Mouse (Mus musculus): ENCODE measurements around the gene Slc35f6. TPM values are rescaled to one million over a fixed set of nuclear protein-coding genes. Genes with fewer than 3 reads are reported as not detected.
A peak's percentile ranks its signal among the peaks of the same experiment; 100 is the strongest.

Slc35f6 gene
- total RNA-seq, 1 experiment = 40.0 TPM

- in situ Hi-C loops (cut with MboI; ENCODE audit: low sequenced_read_pairs in 2 of 2, unreplicated experiment in 2 of 2) = no loop called here
- H3K36me3 ChIP-seq (ENCODE audit: control insufficient read depth, insufficient read depth, low read length, poor library complexity, severe bottlenecking) = no peaks in the 10 kb centered on the region
- TF ChIP-seq ZNF384 (IDR thresholded peaks at IDR 0.05; ENCODE audit: low read depth, low read length) (no peak), ZC3H11A (IDR thresholded peaks at IDR 0.05; ENCODE audit: borderline replicate concordance, low read depth, low read length) (no peak), HCFC1 (IDR thresholded peaks at IDR 0.05; ENCODE audit: borderline replicate concordance, insufficient read depth, low read length) (no peak), CHD2 (IDR thresholded peaks at IDR 0.05; ENCODE audit: low read depth, low read length) (no peak), MAFK (IDR thresholded peaks at IDR 0.05; ENCODE audit: insufficient read depth, low read depth, low read length) (no peak)
- no peak overlapping the region for H3K27ac ChIP-seq (ENCODE audit: insufficient read depth, low read depth, low read length, poor library complexity, severe bottlenecking)
- H3K4me1 ChIP-seq (ENCODE audit: control insufficient read depth in 2 of 2, insufficient read depth in 2 of 2, low read length in 2 of 2, poor library complexity in 1 of 2) = peaks cover 10 to 25% of the 10 kb centered on the region in 2 experiments
- no peak for DNase-seq (ENCODE audit: low read depth, low spot score)
- H3K4me3 ChIP-seq (ENCODE audit: insufficient read depth in 1 of 2, low read depth in 1 of 2, low read length in 2 of 2, poor library complexity in 1 of 2, severe bottlenecking in 1 of 2) = no peak overlapping the region
- no peaks in the 10 kb centered on the region for H3K9me3 ChIP-seq (ENCODE audit: control insufficient read depth, insufficient read depth, low read depth, low read length)
- no peak overlapping the region for H3K9ac ChIP-seq (ENCODE audit: insufficient read depth, low read depth, low read length, poor library complexity, severe bottlenecking)
These were observed 37.7 kb upstream of the Slc35f6 start for GRCm38 (mm10) chr5:30609918-30610645.

DNA sequence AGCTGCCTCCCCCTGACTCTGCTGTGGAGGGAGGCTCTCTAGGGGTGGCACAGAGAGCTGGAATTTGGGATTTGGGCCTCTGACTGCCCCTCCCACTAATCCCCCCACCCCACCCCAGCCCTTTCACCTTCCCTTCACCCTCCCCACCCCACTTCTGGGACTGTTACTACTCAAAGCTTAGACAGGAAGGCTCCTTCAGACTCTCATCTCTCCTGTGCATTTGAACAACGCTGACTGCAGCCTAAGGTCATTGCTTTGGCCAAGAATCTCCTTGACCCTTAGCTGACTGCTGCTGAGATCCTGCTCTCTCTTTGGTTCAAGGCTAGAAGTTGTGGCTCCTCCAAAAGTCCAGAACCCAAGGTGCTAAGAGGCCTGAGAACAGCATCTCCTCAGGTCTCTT lies 36.6 kb upstream of the Slc35f6 start:
- no peak for DNase-seq (ENCODE audit: low read depth, low spot score)
- H3K9ac ChIP-seq (ENCODE audit: insufficient read depth, low read depth, low read length, poor library complexity, severe bottlenecking) = no peak overlapping the region
- H3K4me1 ChIP-seq (ENCODE audit: control insufficient read depth in 2 of 2, insufficient read depth in 2 of 2, low read length in 2 of 2, poor library complexity in 1 of 2) = peaks cover 10 to 31% of the 10 kb centered on the region in 2 experiments
- in situ Hi-C loops (cut with MboI; ENCODE audit: low sequenced_read_pairs in 2 of 2, unreplicated experiment in 2 of 2) = no loop called here
- H3K36me3 ChIP-seq (ENCODE audit: control insufficient read depth, insufficient read depth, low read length, poor library complexity, severe bottlenecking) = no peaks in the 10 kb centered on the region
- H3K27ac ChIP-seq (ENCODE audit: insufficient read depth, low read depth, low read length, poor library complexity, severe bottlenecking) = peak overlapping the region; percentile 15; the same call in 1 of the 2 replicates
- no peak for TF ChIP-seq HCFC1 (IDR thresholded peaks at IDR 0.05; ENCODE audit: borderline replicate concordance, insufficient read depth, low read length)
- TF ChIP-seq ZC3H11A (IDR thresholded peaks at IDR 0.05; ENCODE audit: borderline replicate concordance, low read depth, low read length) = no peak
- no peak for TF ChIP-seq CHD2 (IDR thresholded peaks at IDR 0.05; ENCODE audit: low read depth, low read length)
- TF ChIP-seq MAFK (IDR thresholded peaks at IDR 0.05; ENCODE audit: insufficient read depth, low read depth, low read length) = no peak
- TF ChIP-seq ZNF384 (IDR thresholded peaks at IDR 0.05; ENCODE audit: low read depth, low read length) = no peak
- no peak overlapping the region for H3K4me3 ChIP-seq (ENCODE audit: insufficient read depth in 1 of 2, low read depth in 1 of 2, low read length in 2 of 2, poor library complexity in 1 of 2, severe bottlenecking in 1 of 2)
- no peaks in the 10 kb centered on the region for H3K9me3 ChIP-seq (ENCODE audit: control insufficient read depth, insufficient read depth, low read depth, low read length)

DNA sequence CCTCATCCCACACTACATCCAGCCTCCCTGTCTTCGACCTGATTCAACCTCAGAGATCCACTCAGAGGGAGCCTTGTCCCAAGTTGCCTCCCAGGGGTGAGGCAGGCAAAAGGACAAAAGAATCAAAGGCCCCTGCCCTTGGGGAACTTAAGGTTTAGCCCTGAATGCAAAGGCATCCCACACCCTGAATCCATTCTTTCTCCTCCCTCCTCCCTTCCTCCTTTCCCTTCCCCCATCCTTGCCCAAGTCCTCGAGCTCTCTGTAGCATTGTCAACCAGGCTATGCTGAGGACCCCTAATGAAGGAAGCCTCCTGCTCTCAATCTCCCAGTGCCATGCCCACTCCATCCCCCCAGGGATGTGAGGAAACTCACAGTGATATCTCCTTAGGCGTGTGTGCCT lies 36.0 kb upstream of the Slc35f6 start:
- no peak overlapping the region for H3K9ac ChIP-seq (ENCODE audit: insufficient read depth, low read depth, low read length, poor library complexity, severe bottlenecking)
- H3K36me3 ChIP-seq (ENCODE audit: control insufficient read depth, insufficient read depth, low read length, poor library complexity, severe bottlenecking) = no peaks in the 10 kb centered on the region
- no peak overlapping the region for H3K4me3 ChIP-seq (ENCODE audit: insufficient read depth in 1 of 2, low read depth in 1 of 2, low read length in 2 of 2, poor library complexity in 1 of 2, severe bottlenecking in 1 of 2)
- H3K27ac ChIP-seq (ENCODE audit: insufficient read depth, low read depth, low read length, poor library complexity, severe bottlenecking) = peak overlapping the region; percentile 15; the same call in 1 of the 2 replicates
- peaks cover 10 to 33% of the 10 kb centered on the region in 2 experiments for H3K4me1 ChIP-seq (ENCODE audit: control insufficient read depth in 2 of 2, insufficient read depth in 2 of 2, low read length in 2 of 2, poor library complexity in 1 of 2)
- no peaks in the 10 kb centered on the region for H3K9me3 ChIP-seq (ENCODE audit: control insufficient read depth, insufficient read depth, low read depth, low read length)
- in situ Hi-C loops (cut with MboI; ENCODE audit: low sequenced_read_pairs in 2 of 2, unreplicated experiment in 2 of 2) = no loop called here
- DNase-seq (ENCODE audit: low read depth, low spot score) = peak; percentile 69
- TF ChIP-seq HCFC1 (IDR thresholded peaks at IDR 0.05; ENCODE audit: borderline replicate concordance, insufficient read depth, low read length) (no peak), ZC3H11A (IDR thresholded peaks at IDR 0.05; ENCODE audit: borderline replicate concordance, low read depth, low read length) (no peak), ZNF384 (IDR thresholded peaks at IDR 0.05; ENCODE audit: low read depth, low read length) (no peak), MAFK (IDR thresholded peaks at IDR 0.05; ENCODE audit: insufficient read depth, low read depth, low read length) (no peak)

- Histone ChIP-seq H3K27ac (ENCODE audit: insufficient read depth, low read depth, low read length, poor library complexity, severe bottlenecking) (no peak overlapping the region), H3K9me3 (ENCODE audit: control insufficient read depth, insufficient read depth, low read depth, low read length) (no peaks in the 10 kb centered on the region), H3K36me3 (ENCODE audit: control insufficient read depth, insufficient read depth, low read length, poor library complexity, severe bottlenecking) (no peaks in the 10 kb centered on the region), H3K9ac (ENCODE audit: insufficient read depth, low read depth, low read length, poor library complexity, severe bottlenecking) (no peak overlapping the region), H3K4me3 (ENCODE audit: insufficient read depth in 1 of 2, low read depth in 1 of 2, low read length in 2 of 2, poor library complexity in 1 of 2, severe bottlenecking in 1 of 2) (no peak overlapping the region), H3K4me1 (ENCODE audit: control insufficient read depth in 2 of 2, insufficient read depth in 2 of 2, low read length in 2 of 2, poor library complexity in 1 of 2) (peaks cover 15 to 37% of the 10 kb centered on the region in 2 experiments)
- TF ChIP-seq CHD2 (IDR thresholded peaks at IDR 0.05; ENCODE audit: low read depth, low read length) (no peak), HCFC1 (IDR thresholded peaks at IDR 0.05; ENCODE audit: borderline replicate concordance, insufficient read depth, low read length) (no peak), ZC3H11A (IDR thresholded peaks at IDR 0.05; ENCODE audit: borderline replicate concordance, low read depth, low read length) (no peak), MAFK (IDR thresholded peaks at IDR 0.05; ENCODE audit: insufficient read depth, low read depth, low read length) (no peak), ZNF384 (IDR thresholded peaks at IDR 0.05; ENCODE audit: low read depth, low read length) (no peak)
- in situ Hi-C loops (cut with MboI; ENCODE audit: low sequenced_read_pairs in 2 of 2, unreplicated experiment in 2 of 2) = no loop called here
- no peak for DNase-seq (ENCODE audit: low read depth, low spot score)
These were observed 35.2 kb upstream of the Slc35f6 start for GRCm38 (mm10) chr5:30612575-30612974.

All from ES-E14 (cell line).